In genomic region chr15:7397818-7398608, GRCm38 (mm10) we compare ENCODE assay signal across 7 mouse cellular contexts. TPM values are rescaled to one million over a fixed set of nuclear protein-coding genes. Genes with fewer than 3 reads are reported as not detected.
DNase-seq lines count a peak whose midpoint lies in the region; ATAC-seq and TF ChIP-seq lines count a peak whose summit lies in the region.

TSS of gene Egflam (minus strand) at chr15:7398395.

- H3K4me3 ChIP-seq in E14TG2a.4 (replicated peaks; ENCODE audit: low read length): peak within 1 kb of the TSS; percentile 82
- peak within 1 kb of the TSS; percentile 67 to 78 for H3K4me3 ChIP-seq in ES-E14 (ENCODE audit: insufficient read depth in 1 of 2, low read depth in 1 of 2, low read length in 2 of 2, poor library complexity in 1 of 2, severe bottlenecking in 1 of 2)
- H3K4me3 ChIP-seq in forebrain, embryonic 13.5 days: peak within 1 kb of the TSS; percentile 55
- peak within 1 kb of the TSS; percentile 56 for H3K4me3 ChIP-seq in hindbrain, embryonic 12.5 days
- H3K4me3 ChIP-seq in liver, postnatal 0 days (ENCODE audit: low read depth, low read length): peak within 1 kb of the TSS; percentile 45

- no peaks in the 10 kb centered on the region for H3K9me3 ChIP-seq in E14TG2a.4 (ENCODE audit: low read length)
- H3K9me3 ChIP-seq in ES-E14 (ENCODE audit: control insufficient read depth, insufficient read depth, low read depth, low read length): no peaks in the 10 kb centered on the region
- H3K9me3 ChIP-seq in forebrain, embryonic 13.5 days (replicated peaks): no peaks in the 10 kb centered on the region
- no peaks in the 10 kb centered on the region for H3K9me3 ChIP-seq in hindbrain, embryonic 12.5 days (replicated peaks)
- no peaks in the 10 kb centered on the region for H3K9me3 ChIP-seq in liver, postnatal 0 days (ENCODE audit: low read length)

- H3K9ac ChIP-seq in ES-E14 (ENCODE audit: insufficient read depth, low read depth, low read length, poor library complexity, severe bottlenecking): peak within 1 kb of the TSS; percentile 61
- H3K9ac ChIP-seq in forebrain, embryonic 13.5 days: peak within 1 kb of the TSS; percentile 68
- peak within 1 kb of the TSS; percentile 60 for H3K9ac ChIP-seq in hindbrain, embryonic 12.5 days
- peak within 1 kb of the TSS; percentile 44; the same call in 1 of the 2 replicates for H3K9ac ChIP-seq in liver, postnatal 0 days (replicated peaks)

- TF ChIP-seq CTCF in E14TG2a.4 (conservative IDR thresholded peaks at IDR 0.05; ENCODE audit: low read length): no peak
- TF ChIP-seq CTCF in liver, postnatal 0 days (IDR thresholded peaks at IDR 0.05; ENCODE audit: low read depth): no peak

- H3K4me1 ChIP-seq in E14TG2a.4 (replicated peaks; ENCODE audit: low read depth, low read length) (peaks cover 15% of the 10 kb centered on the region), ES-E14 (ENCODE audit: control insufficient read depth in 2 of 2, insufficient read depth in 2 of 2, low read length in 2 of 2, poor library complexity in 1 of 2) (peaks cover 0 to 2% of the 10 kb centered on the region in 2 experiments; a peak in 1 of 4 replicates)
- H3K4me1 ChIP-seq in forebrain, embryonic 13.5 days: peaks cover 10% of the 10 kb centered on the region; the same call in 1 of the 2 replicates
- H3K4me1 ChIP-seq in hindbrain, embryonic 12.5 days: peaks cover 11% of the 10 kb centered on the region
- no peaks in the 10 kb centered on the region for H3K4me1 ChIP-seq in liver, postnatal 0 days (ENCODE audit: insufficient read depth)

- peak; percentile 78 for ATAC-seq in forebrain, embryonic 13.5 days
- ATAC-seq in hindbrain, embryonic 12.5 days (ENCODE audit: low FRiP score): peak; percentile 76
- no peak for ATAC-seq in liver, postnatal 0 days
- no peak for ATAC-seq in inflammation-experienced regulatory T-cells, adult 6 months

- H3K27ac ChIP-seq in ES-E14 (ENCODE audit: insufficient read depth, low read depth, low read length, poor library complexity, severe bottlenecking): no peak within 1 kb of the TSS; the same call in 1 of the 2 replicates
- H3K27ac ChIP-seq in forebrain, embryonic 13.5 days: no peak within 1 kb of the TSS
- H3K27ac ChIP-seq in hindbrain, embryonic 12.5 days: peak within 1 kb of the TSS; percentile 60
- no peak within 1 kb of the TSS for H3K27ac ChIP-seq in liver, postnatal 0 days (ENCODE audit: low read depth)

- TF ChIP-seq EP300 in liver, postnatal 0 days (IDR thresholded peaks at IDR 0.05; ENCODE audit: low read depth): no peak

- H3K27me3 ChIP-seq in E14TG2a.4 (ENCODE audit: insufficient read depth, low read length): peaks cover 64% of the 10 kb centered on the region
- H3K27me3 ChIP-seq in forebrain, embryonic 13.5 days: peaks cover 43% of the 10 kb centered on the region
- peaks cover 26% of the 10 kb centered on the region for H3K27me3 ChIP-seq in hindbrain, embryonic 12.5 days
- H3K27me3 ChIP-seq in liver, postnatal 0 days (ENCODE audit: insufficient read depth, low read length): peaks cover 26% of the 10 kb centered on the region

- H3K4me2 ChIP-seq in forebrain, embryonic 13.5 days: peak within 1 kb of the TSS; percentile 99
- peak within 1 kb of the TSS; percentile 92 for H3K4me2 ChIP-seq in hindbrain, embryonic 12.5 days (replicated peaks)
- peak within 1 kb of the TSS; percentile 68 for H3K4me2 ChIP-seq in liver, postnatal 0 days (ENCODE audit: low read depth, low read length)

- no peaks in the 10 kb centered on the region for H3K36me3 ChIP-seq in E14TG2a.4 (ENCODE audit: insufficient read depth, low read length)
- H3K36me3 ChIP-seq in ES-E14 (ENCODE audit: control insufficient read depth, insufficient read depth, low read length, poor library complexity, severe bottlenecking): no peaks in the 10 kb centered on the region
- no peaks in the 10 kb centered on the region for H3K36me3 ChIP-seq in forebrain, embryonic 13.5 days (ENCODE audit: poor library complexity, severe bottlenecking)
- H3K36me3 ChIP-seq in hindbrain, embryonic 12.5 days: no peaks in the 10 kb centered on the region
- H3K36me3 ChIP-seq in liver, postnatal 0 days (replicated peaks; ENCODE audit: insufficient read depth, low read length): no peaks in the 10 kb centered on the region

- peak; percentile 15 for DNase-seq in ES-E14 (ENCODE audit: low read depth, low spot score)
- DNase-seq in liver, postnatal 0 days: no peak
- peak; percentile 30 for DNase-seq in retina, adult 2 months (ENCODE audit: low read depth, low spot score)

- in situ Hi-C loops in ES-E14 (cut with MboI; ENCODE audit: low sequenced_read_pairs in 2 of 2, unreplicated experiment in 2 of 2): no loop called here

- WGBS in forebrain, embryonic 13.5 days: under 1% methylated on average over 62 of the region's 62 CpGs
- WGBS in hindbrain, embryonic 12.5 days: under 1% methylated on average over 61 of the region's 62 CpGs
- 2% methylated on average over 62 of the region's 62 CpGs for WGBS in liver, postnatal 0 days (ENCODE audit: insufficient replicate concordance)

TF ChIP-seq in ES-E14, 5 proteins besides CTCF, POLR2A, EP300 and RAD21:
- TF ChIP-seq MAFK (IDR thresholded peaks at IDR 0.05; ENCODE audit: insufficient read depth, low read depth, low read length) (no peak), HCFC1 (IDR thresholded peaks at IDR 0.05; ENCODE audit: borderline replicate concordance, insufficient read depth, low read length) (no peak), CHD2 (IDR thresholded peaks at IDR 0.05; ENCODE audit: low read depth, low read length) (no peak), ZC3H11A (IDR thresholded peaks at IDR 0.05; ENCODE audit: borderline replicate concordance, low read depth, low read length) (no peak)

RNA-seq across cellular contexts. Expression of gene Egflam, which starts in this region (rescaled TPM):
- 0.54 and 0.58 TPM in 2 replicates for total RNA-seq in ES-E14 (2012; rRNA removed)
- polyA plus RNA-seq in forebrain, embryonic 13.5 days (2015; fragmentation: Nextera tagmentation; extraction: Ambion mirVana): 3.6 TPM in 2 replicates
- 17.6 and 18.2 TPM in 2 replicates for polyA plus RNA-seq in hindbrain, embryonic 12.5 days (2016; fragmentation: Nextera tagmentation; extraction: Ambion mirVana)
- polyA plus RNA-seq in liver, postnatal 0 days (2015; fragmentation: Nextera tagmentation; extraction: Ambion mirVana): 0.36 and 0.53 TPM in 2 replicates
- polyA plus RNA-seq in inflammation-experienced regulatory T-cells, adult 6 months (2017; shearing (Covaris generic)): under 1 TPM in 1 of 3 experiments, not detected in 2; 0.09 TPM

Comparison
In these comparisons a context has a peak if more than half of its experiments do, and no peak if none do; other contexts are left out.
1. Peak in DNase-seq, H3K4me3 ChIP-seq and H3K9ac ChIP-seq in ES-E14; RNA of the gene not detected or under 1 TPM.
2. ATAC-seq: peak in forebrain, embryonic 13.5 days (single experiment) and hindbrain, embryonic 12.5 days (single experiment); none in liver, postnatal 0 days (single experiment) and inflammation-experienced regulatory T-cells, adult 6 months (single experiment).
3. Peak in every context shown above with its lines, with median percentiles within 50 percentile points of each other: H3K4me3 ChIP-seq, H3K9ac ChIP-seq and H3K4me2 ChIP-seq.